Mouse (Mus musculus): ENCODE data around the gene BC051019. TPM values are rescaled to one million over a fixed set of nuclear protein-coding genes. Genes with fewer than 3 reads are reported as not detected.
A peak's percentile ranks its signal among the peaks of the same experiment; 100 is the strongest.

Gene BC051019
- 8.9 and 10.1 TPM in 2 replicates for polyA plus RNA-seq (2015; fragmentation: Nextera tagmentation; extraction: Ambion mirVana)

DNA sequence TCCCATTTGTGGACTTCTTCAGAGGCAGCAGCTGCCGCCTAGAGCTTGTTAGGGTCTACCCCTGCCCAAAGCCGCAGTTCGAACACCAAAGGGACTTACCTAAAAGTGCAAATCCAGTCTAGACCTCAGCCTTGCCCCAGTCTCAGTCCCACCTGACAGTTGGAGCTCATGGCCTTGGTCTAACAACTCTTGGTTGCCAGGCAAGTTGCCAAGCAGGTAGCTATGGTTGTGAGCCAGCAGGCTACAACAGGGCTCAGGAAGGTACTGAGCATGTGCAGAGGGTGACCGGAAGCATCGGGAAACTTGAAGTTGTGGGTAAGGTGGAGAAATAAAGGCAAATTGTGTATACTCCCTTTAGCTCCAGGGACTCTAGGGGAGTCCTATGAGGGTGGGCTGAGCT lies at the start of gene BC051019:
BC051019 (minus strand) TSS at position 154 of the 400 bp plus-strand sequence.
- no peaks in the 10 kb centered on the region for H3K4me1 ChIP-seq (replicated peaks; ENCODE audit: control insufficient read depth, insufficient read depth, low read length)
- H3K36me3 ChIP-seq (ENCODE audit: control insufficient read depth, insufficient read depth, low read length) = no peaks in the 10 kb centered on the region
- no peaks in the 10 kb centered on the region for H3K27me3 ChIP-seq (ENCODE audit: control insufficient read depth, insufficient read depth, low read depth, low read length)
- 90% methylated on average over 5 of the region's 5 CpGs for WGBS
- no peak within 1 kb of the TSS for H3K9ac ChIP-seq (ENCODE audit: low read length)
- H3K27ac ChIP-seq (ENCODE audit: low read length) = no peak within 1 kb of the TSS
- H3K4me2 ChIP-seq (ENCODE audit: low read depth, low read length) = no peak within 1 kb of the TSS
- peaks cover 3% of the 10 kb centered on the region; the same call in 1 of the 2 replicates for H3K9me3 ChIP-seq (ENCODE audit: control insufficient read depth, low read length)
- no peak for ATAC-seq (ENCODE audit: low read depth)
- no peak within 1 kb of the TSS for H3K4me3 ChIP-seq (ENCODE audit: low read length)

DNA sequence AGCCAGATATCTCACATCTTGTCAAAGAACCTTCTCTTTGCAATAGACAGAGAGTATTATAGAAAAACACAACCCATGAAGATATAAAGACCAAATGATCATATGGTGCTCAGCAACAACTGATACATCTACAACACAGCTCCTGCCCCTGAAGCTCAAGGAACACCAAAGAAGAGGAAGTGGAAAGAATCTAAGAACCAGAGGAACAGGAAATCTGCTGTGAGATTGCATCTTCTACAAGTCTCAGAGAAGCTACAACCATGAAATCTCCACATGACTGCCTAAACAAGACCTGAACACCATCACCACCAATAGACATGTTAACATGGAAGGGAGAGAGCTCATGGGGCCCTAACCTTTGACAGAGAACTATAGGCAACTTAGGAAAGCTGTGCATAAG lies 48.6 kb upstream of the BC051019 start:
- no peak for ATAC-seq (ENCODE audit: low read depth)
- Histone ChIP-seq H3K27me3 (ENCODE audit: control insufficient read depth, insufficient read depth, low read depth, low read length) (no peaks in the 10 kb centered on the region), H3K9me3 (ENCODE audit: control insufficient read depth, low read length) (no peaks in the 10 kb centered on the region), H3K36me3 (ENCODE audit: control insufficient read depth, insufficient read depth, low read length) (no peaks in the 10 kb centered on the region), H3K27ac (ENCODE audit: low read length) (no peak overlapping the region), H3K4me1 (replicated peaks; ENCODE audit: control insufficient read depth, insufficient read depth, low read length) (no peaks in the 10 kb centered on the region), H3K9ac (ENCODE audit: low read length) (no peak overlapping the region), H3K4me2 (ENCODE audit: low read depth, low read length) (no peak overlapping the region), H3K4me3 (ENCODE audit: low read length) (no peak overlapping the region)

DNA sequence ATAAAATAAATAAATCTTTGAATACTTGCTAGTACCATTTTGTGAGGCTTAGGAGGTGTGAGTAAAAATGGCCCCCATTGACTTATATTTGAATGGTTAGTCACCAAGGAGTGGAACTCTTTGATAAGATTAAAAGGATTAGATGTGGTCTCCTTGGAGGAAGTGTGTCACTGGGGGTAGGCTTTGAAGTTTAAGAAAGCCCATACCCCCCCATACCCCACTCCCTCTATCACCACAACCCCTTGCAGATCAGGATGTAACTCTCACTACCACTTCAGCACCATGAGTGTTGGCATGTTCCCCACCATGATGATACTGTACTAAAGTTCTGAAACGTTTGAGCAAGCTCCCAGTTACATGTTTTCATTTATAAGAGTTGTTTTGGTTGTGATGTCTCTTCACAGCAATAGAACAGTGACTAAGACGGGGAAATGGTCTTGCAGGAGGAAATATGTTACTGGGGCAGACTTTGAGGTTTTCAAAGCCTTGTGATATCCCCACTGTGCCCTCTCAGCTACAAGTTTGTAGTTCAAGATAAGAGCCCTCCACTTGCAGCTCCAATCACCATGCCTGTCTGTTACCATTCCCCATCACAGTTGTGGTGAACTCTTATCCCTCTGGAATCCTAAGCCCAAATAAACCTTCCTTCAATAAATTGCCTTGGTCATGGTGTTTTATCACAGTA lies 45.2 kb upstream of the BC051019 start:
- ATAC-seq (ENCODE audit: low read depth) = no peak
- Histone ChIP-seq H3K27ac (ENCODE audit: low read length) (no peak overlapping the region), H3K36me3 (ENCODE audit: control insufficient read depth, insufficient read depth, low read length) (no peaks in the 10 kb centered on the region), H3K9ac (ENCODE audit: low read length) (no peak overlapping the region), H3K4me2 (ENCODE audit: low read depth, low read length) (no peak overlapping the region), H3K27me3 (ENCODE audit: control insufficient read depth, insufficient read depth, low read depth, low read length) (no peaks in the 10 kb centered on the region), H3K9me3 (ENCODE audit: control insufficient read depth, low read length) (no peaks in the 10 kb centered on the region), H3K4me3 (ENCODE audit: low read length) (no peak overlapping the region), H3K4me1 (replicated peaks; ENCODE audit: control insufficient read depth, insufficient read depth, low read length) (no peaks in the 10 kb centered on the region)
- WGBS = 26% methylated on average over 2 of the region's 2 CpGs

DNA sequence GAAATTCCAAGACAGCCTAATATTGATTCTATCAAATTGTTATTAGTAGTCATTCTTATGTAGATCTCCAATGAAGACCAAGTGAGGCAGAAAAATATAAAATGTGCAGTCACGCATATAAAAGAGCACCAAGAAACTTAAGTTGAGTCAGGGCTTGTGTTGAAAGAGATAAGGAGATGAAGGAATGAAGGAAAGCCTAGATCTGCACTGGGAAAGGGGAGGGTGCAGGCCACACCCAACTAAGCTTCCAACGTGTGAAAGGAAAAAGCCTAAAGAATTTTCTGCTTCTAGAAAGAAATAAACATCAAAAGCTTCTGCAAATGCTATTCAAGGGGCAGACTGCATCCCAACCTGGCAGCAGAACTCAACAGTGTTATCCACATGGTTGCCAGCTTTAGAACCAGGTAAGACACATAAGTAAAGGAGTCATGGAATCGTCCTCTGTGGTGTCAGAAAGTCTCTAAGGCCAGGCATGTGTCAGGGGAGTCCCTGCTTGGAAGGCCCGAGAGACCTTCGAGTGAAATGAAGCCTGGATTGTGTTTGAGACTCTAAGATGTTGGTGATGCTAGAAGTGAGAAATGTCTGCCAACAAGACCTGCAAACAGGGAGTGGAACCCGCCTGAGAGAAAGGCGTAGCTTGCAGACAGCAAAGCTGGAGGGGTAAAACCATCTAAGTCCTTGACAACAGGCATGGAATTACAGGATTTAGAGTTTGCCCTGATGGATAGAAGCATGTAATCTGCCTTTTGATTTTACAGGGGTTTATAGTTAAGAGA lies 44.1 kb upstream of the BC051019 start:
- WGBS = 74% methylated on average over 7 of the region's 7 CpGs

DNA sequence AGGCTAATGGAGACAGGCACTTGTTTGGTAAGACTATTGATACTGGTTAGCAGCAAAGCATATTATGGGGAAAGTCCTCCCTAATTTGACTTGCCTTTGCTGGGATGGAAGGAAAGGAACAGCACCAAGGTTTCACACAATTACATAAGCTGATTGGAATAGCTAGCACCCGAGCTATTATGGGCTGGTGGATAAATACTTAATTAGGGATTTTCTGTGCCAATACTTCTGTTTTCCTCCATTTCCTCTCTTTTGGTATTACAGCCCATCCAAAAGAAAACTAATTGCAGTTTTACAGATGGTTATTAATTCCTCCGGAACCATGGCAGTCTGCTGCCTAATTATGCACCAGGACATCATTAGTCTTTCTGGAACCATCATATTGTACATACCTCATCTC lies 40.4 kb upstream of the BC051019 start:
- ATAC-seq (ENCODE audit: low read depth) = no peak
- H3K27me3 ChIP-seq (ENCODE audit: control insufficient read depth, insufficient read depth, low read depth, low read length) = no peaks in the 10 kb centered on the region
- no peak overlapping the region for H3K4me2 ChIP-seq (ENCODE audit: low read depth, low read length)
- no peak overlapping the region for H3K9ac ChIP-seq (ENCODE audit: low read length)
- 67% methylated on average over 2 of the region's 2 CpGs for WGBS
- no peaks in the 10 kb centered on the region for H3K36me3 ChIP-seq (ENCODE audit: control insufficient read depth, insufficient read depth, low read length)
- H3K4me1 ChIP-seq (replicated peaks; ENCODE audit: control insufficient read depth, insufficient read depth, low read length) = no peaks in the 10 kb centered on the region
- no peak overlapping the region for H3K4me3 ChIP-seq (ENCODE audit: low read length)
- H3K9me3 ChIP-seq (ENCODE audit: control insufficient read depth, low read length) = no peaks in the 10 kb centered on the region
- H3K27ac ChIP-seq (ENCODE audit: low read length) = no peak overlapping the region

More for the DNA sequence above, 44.1 kb upstream of the BC051019 start:
- Histone ChIP-seq H3K27ac (ENCODE audit: low read length) (no peak overlapping the region), H3K4me3 (ENCODE audit: low read length) (no peak overlapping the region), H3K4me2 (ENCODE audit: low read depth, low read length) (no peak overlapping the region), H3K9ac (ENCODE audit: low read length) (no peak overlapping the region), H3K27me3 (ENCODE audit: control insufficient read depth, insufficient read depth, low read depth, low read length) (no peaks in the 10 kb centered on the region), H3K36me3 (ENCODE audit: control insufficient read depth, insufficient read depth, low read length) (no peaks in the 10 kb centered on the region), H3K9me3 (ENCODE audit: control insufficient read depth, low read length) (no peaks in the 10 kb centered on the region), H3K4me1 (replicated peaks; ENCODE audit: control insufficient read depth, insufficient read depth, low read length) (no peaks in the 10 kb centered on the region)
- no peak for ATAC-seq (ENCODE audit: low read depth)

DNA sequence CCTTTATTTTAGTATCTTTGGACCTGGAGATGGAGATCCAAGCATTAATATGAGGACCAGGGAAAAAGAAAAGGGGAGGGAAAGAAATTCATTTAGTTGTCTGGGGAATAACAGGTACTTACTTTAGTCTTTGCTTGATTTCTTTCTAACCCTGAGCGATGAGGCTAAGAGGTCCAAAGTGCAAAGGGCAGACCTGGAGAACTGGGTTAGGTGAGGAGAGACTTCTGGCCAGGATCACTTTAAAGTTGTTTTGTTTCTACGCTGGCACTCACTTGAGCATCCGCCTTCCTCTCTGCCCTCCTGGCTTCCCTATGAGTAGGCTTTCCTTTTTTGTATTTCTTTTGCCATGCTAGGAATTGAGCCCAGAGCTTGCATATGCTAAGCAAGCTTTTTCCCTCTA lies 32.6 kb upstream of the BC051019 start:
- WGBS = 91% methylated on average over 3 of the region's 3 CpGs
- no peak overlapping the region for H3K4me3 ChIP-seq (ENCODE audit: low read length)
- no peak for ATAC-seq (ENCODE audit: low read depth)

DNA sequence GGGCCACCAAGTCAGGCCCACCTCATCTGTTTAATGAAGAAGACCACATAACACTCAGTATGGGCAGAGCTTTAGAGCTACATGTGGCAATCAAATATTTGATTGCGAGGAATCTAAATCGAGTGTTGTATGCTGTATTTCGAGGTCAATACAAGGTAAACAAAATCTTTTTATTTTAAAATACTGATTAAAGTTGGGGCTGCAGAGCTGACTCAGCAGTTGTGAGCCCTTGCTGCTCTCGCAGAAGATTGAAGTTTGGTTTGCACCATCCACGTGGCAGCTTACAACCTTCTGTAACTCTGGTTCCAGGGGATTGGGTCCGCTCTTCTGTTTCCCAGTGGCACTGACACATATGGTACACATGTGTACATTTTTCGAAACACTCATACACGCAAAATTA lies 30.4 kb upstream of the BC051019 start:
- Histone ChIP-seq H3K27ac (ENCODE audit: low read length) (no peak overlapping the region), H3K4me2 (ENCODE audit: low read depth, low read length) (no peak overlapping the region), H3K4me3 (ENCODE audit: low read length) (no peak overlapping the region), H3K4me1 (replicated peaks; ENCODE audit: control insufficient read depth, insufficient read depth, low read length) (peaks cover 9% of the 10 kb centered on the region; the same call in 1 of the 2 replicates), H3K27me3 (ENCODE audit: control insufficient read depth, insufficient read depth, low read depth, low read length) (no peaks in the 10 kb centered on the region), H3K9me3 (ENCODE audit: control insufficient read depth, low read length) (no peaks in the 10 kb centered on the region), H3K9ac (ENCODE audit: low read length) (no peak overlapping the region), H3K36me3 (ENCODE audit: control insufficient read depth, insufficient read depth, low read length) (no peaks in the 10 kb centered on the region)
- ATAC-seq (ENCODE audit: low read depth) = no peak
- 89% methylated on average over 8 of the region's 8 CpGs for WGBS

More for the DNA sequence above, 32.6 kb upstream of the BC051019 start:
- no peaks in the 10 kb centered on the region for H3K9me3 ChIP-seq (ENCODE audit: control insufficient read depth, low read length)
- H3K4me1 ChIP-seq (replicated peaks; ENCODE audit: control insufficient read depth, insufficient read depth, low read length) = peaks cover 8% of the 10 kb centered on the region; the same call in 1 of the 2 replicates
- no peaks in the 10 kb centered on the region for H3K27me3 ChIP-seq (ENCODE audit: control insufficient read depth, insufficient read depth, low read depth, low read length)
- no peaks in the 10 kb centered on the region for H3K36me3 ChIP-seq (ENCODE audit: control insufficient read depth, insufficient read depth, low read length)
- no peak overlapping the region for H3K27ac ChIP-seq (ENCODE audit: low read length)
- H3K9ac ChIP-seq (ENCODE audit: low read length) = no peak overlapping the region
- no peak overlapping the region for H3K4me2 ChIP-seq (ENCODE audit: low read depth, low read length)

DNA sequence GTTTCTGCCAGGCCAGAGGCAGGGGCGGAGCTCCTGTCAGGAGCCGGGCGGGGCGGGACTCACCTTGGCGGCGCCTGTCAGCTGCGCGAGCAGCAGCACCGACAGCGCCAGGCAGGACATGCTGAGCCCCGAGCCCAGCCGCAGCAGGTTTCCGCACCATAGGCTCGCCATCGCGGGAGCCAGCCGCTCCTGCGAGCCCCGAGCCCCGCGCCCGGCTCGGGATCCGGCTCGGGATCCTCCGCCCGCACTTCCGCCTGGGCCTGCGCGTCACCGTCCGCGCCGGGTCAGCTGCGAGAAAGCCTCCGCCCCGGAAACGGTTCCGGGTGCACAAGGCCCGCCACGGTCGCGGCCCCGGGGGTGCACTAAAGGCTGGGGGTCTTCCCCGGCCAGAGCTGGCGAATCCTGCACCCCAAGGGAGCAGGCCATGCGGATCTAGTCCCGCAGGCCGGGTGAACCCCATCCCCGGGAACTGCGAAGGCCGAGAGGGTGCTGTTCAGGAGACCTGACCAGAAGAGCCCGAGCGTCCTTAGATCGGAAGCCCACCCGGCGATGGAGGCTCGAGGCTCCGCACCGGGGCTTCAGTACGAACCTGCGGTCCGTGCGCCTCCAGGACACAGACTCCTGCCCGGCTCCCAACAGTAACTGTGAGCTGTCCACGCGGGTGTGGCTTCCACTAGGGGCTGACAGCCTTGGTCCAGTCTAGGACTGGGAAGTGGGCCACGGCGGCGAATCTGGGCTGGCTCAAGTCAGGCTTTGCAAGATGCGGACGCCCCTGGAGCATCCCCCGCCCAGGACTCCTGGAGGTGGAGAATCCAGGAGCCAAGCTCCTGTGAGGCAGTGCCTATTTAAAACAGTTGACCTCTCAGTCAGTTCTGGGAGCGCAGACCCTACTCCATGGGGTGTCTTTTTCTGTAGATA lies 28.6 kb upstream of the BC051019 start, which contains the start of gene Tmem9b:
Tmem9b (minus strand) TSS at position 868 of the 918 bp plus-strand sequence.
- Histone ChIP-seq H3K9ac (ENCODE audit: low read length) (peak within 1 kb of the TSS; percentile 88), H3K27ac (ENCODE audit: low read length) (peak within 1 kb of the TSS; percentile 88), H3K4me1 (replicated peaks; ENCODE audit: control insufficient read depth, insufficient read depth, low read length) (peaks cover 9% of the 10 kb centered on the region; the same call in 1 of the 2 replicates), H3K27me3 (ENCODE audit: control insufficient read depth, insufficient read depth, low read depth, low read length) (no peaks in the 10 kb centered on the region), H3K4me2 (ENCODE audit: low read depth, low read length) (peak within 1 kb of the TSS; percentile 85), H3K36me3 (ENCODE audit: control insufficient read depth, insufficient read depth, low read length) (no peaks in the 10 kb centered on the region), H3K9me3 (ENCODE audit: control insufficient read depth, low read length) (no peaks in the 10 kb centered on the region), H3K4me3 (ENCODE audit: low read length) (peak within 1 kb of the TSS; percentile 69)
- ATAC-seq (ENCODE audit: low read depth) = peak; percentile 89
- WGBS = under 1% methylated on average over 72 of the region's 74 CpGs

All from lung, embryonic 16.5 days (tissue).